ENCODE assay signal across 13 mouse cellular contexts in genomic region chr15:3174072-3174471, GRCm38 (mm10).
A peak's percentile ranks its signal among the peaks of the same experiment; 100 is the strongest.
DNase-seq lines count a peak whose midpoint lies in the region; ATAC-seq and TF ChIP-seq lines count a peak whose summit lies in the region.
"Had no signal": no experiment of that assay in that cellular context is flagged by ENCODE, and none has a peak within 500 bp of the region (broad histone marks: within the 10 kb centered on the region; RNA-seq: fewer than 3 reads in every experiment).

No protein-coding gene starts in this region.

- peak; percentile 2 to 3 for DNase-seq in spleen, postnatal 36 days (ENCODE audit: low spot score in 2 of 2)
- DNase-seq in spleen, adult 18-20 months = no peak
- DNase-seq in lung, postnatal 10 days = no peak
- DNase-seq in lung, postnatal 14 days = no peak
- DNase-seq in retina, postnatal 1 day = no peak
- DNase-seq: adrenal gland, postnatal 10 days; kidney, adult 8-10 months had no signal

- peak; percentile 43 for ATAC-seq in activated CD4-positive, CD25-positive, alpha-beta regulatory T cell, adult 4 months
- no peak for ATAC-seq in intestine, postnatal 0 days
- ATAC-seq in stomach, embryonic 16.5 days (ENCODE audit: insufficient read depth, low FRiP score) = peak; percentile 53; the same call in 1 of the 2 replicates

- H3K27ac ChIP-seq in intestine, postnatal 0 days (ENCODE audit: low read depth, low read length) = no peak overlapping the region
- no peak overlapping the region for H3K27ac ChIP-seq in stomach, embryonic 16.5 days (ENCODE audit: low read length)
- H3K27ac ChIP-seq: embryonic facial prominence, embryonic 10.5 days; hindbrain, embryonic 12.5 days; liver, embryonic 14.5 days had no signal

- H3K9me3 ChIP-seq in intestine, postnatal 0 days (ENCODE audit: control insufficient read depth) = no peaks in the 10 kb centered on the region
- H3K9me3 ChIP-seq in stomach, embryonic 16.5 days (replicated peaks; ENCODE audit: control insufficient read depth, low read length) = no peaks in the 10 kb centered on the region

- no peak overlapping the region for H3K9ac ChIP-seq in intestine, postnatal 0 days (ENCODE audit: low read depth, low read length)
- H3K9ac ChIP-seq in stomach, embryonic 16.5 days (ENCODE audit: low read length) = no peak overlapping the region
- H3K9ac ChIP-seq: hindbrain, embryonic 12.5 days; liver, embryonic 14.5 days had no signal

- H3K36me3 ChIP-seq in intestine, postnatal 0 days (ENCODE audit: control insufficient read depth, insufficient read depth) = no peaks in the 10 kb centered on the region
- H3K36me3 ChIP-seq in stomach, embryonic 16.5 days (ENCODE audit: control insufficient read depth, insufficient read depth, low read length) = no peaks in the 10 kb centered on the region
- H3K36me3 ChIP-seq: embryonic facial prominence, embryonic 10.5 days; hindbrain, embryonic 12.5 days had no signal

- WGBS in intestine, postnatal 0 days = 4% methylated on average over 2 of the region's 2 CpGs
- 38% methylated on average over 2 of the region's 2 CpGs for WGBS in stomach, embryonic 16.5 days

- H3K4me1 ChIP-seq in intestine, postnatal 0 days (replicated peaks; ENCODE audit: control insufficient read depth, insufficient read depth, low read length) = no peaks in the 10 kb centered on the region
- H3K4me1 ChIP-seq in stomach, embryonic 16.5 days (ENCODE audit: control insufficient read depth, insufficient read depth, low read length) = no peaks in the 10 kb centered on the region
- H3K4me1 ChIP-seq: embryonic facial prominence, embryonic 10.5 days; hindbrain, embryonic 12.5 days had no signal

- no peak overlapping the region for H3K4me3 ChIP-seq in intestine, postnatal 0 days (ENCODE audit: low read depth, low read length)
- no peak overlapping the region for H3K4me3 ChIP-seq in stomach, embryonic 16.5 days (replicated peaks; ENCODE audit: low read length)
- H3K4me3 ChIP-seq: embryonic facial prominence, embryonic 10.5 days; hindbrain, embryonic 12.5 days had no signal

- H3K27me3 ChIP-seq in intestine, postnatal 0 days (replicated peaks; ENCODE audit: control insufficient read depth, insufficient read depth, low read length) = no peaks in the 10 kb centered on the region
- no peaks in the 10 kb centered on the region for H3K27me3 ChIP-seq in stomach, embryonic 16.5 days (ENCODE audit: control insufficient read depth, insufficient read depth, low read length)
- H3K27me3 ChIP-seq: hindbrain, embryonic 12.5 days had no signal

- no peak for TF ChIP-seq CTCF in intestine, postnatal 0 days (IDR thresholded peaks at IDR 0.05; ENCODE audit: low read depth)

- 0 out of 2 replicates have a peak overlapping the region, but pooled peaks have one; percentile 13 for H3K4me2 ChIP-seq in intestine, postnatal 0 days (replicated peaks; ENCODE audit: low read depth)
- no peak overlapping the region for H3K4me2 ChIP-seq in stomach, embryonic 16.5 days (ENCODE audit: low read depth, low read length)
- H3K4me2 ChIP-seq: hindbrain, embryonic 12.5 days had no signal

Comparison
In these comparisons a context has a peak if more than half of its experiments do, and no peak if none do; other contexts are left out.
1. DNase-seq: peak in spleen, postnatal 36 days (2 of 2); none in spleen, adult 18-20 months (0 of 2), lung, postnatal 10 days (single experiment), lung, postnatal 14 days (single experiment) and retina, postnatal 1 day (single experiment).